Mouse (Mus musculus): ENCODE results near the gene Perm1.
A peak's percentile ranks its signal among the peaks of the same experiment; 100 is the strongest.

Perm1 gene

GRCm38 (mm10) chr4:156200623-156201475, 14.8 kb upstream of the Perm1 start, which contains the start of gene Isg15:
Gene Isg15, minus strand, starts transcription at chr4:156200818.
- peak; percentile 68 for DNase-seq (ENCODE audit: low read depth, low spot score)

- DNase-seq (ENCODE audit: low read depth, low spot score) = no peak
Observed at GRCm38 (mm10) chr4:156202462-156202893, 13.2 kb upstream of the Perm1 start.

DNA sequence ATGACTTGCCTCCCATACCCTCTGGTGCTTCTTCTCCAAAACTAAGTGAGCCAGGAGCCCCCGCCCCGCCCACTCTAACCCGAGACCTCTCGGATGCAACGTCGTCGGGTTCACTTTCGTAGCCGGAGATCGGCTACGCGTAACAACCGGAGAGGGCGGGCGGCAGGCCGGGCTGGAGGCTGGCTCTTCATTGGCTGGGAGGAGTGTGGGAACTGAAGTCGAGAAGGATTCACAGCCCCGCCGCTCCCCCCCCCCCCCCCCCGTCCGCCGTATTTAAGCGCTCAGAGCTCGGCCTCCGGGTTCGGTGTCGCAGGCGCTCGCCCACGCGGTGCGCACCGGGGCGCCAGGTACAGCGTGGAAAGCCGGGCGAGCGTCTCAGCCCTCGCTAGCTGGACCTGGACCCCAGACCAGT, 12.7 kb upstream of the Perm1 start, which contains the start of gene AW011738:
AW011738 (plus strand) TSS at position 304 of the 412 bp plus-strand sequence.
- peak; percentile 87 for DNase-seq (ENCODE audit: low read depth, low spot score)

DNA sequence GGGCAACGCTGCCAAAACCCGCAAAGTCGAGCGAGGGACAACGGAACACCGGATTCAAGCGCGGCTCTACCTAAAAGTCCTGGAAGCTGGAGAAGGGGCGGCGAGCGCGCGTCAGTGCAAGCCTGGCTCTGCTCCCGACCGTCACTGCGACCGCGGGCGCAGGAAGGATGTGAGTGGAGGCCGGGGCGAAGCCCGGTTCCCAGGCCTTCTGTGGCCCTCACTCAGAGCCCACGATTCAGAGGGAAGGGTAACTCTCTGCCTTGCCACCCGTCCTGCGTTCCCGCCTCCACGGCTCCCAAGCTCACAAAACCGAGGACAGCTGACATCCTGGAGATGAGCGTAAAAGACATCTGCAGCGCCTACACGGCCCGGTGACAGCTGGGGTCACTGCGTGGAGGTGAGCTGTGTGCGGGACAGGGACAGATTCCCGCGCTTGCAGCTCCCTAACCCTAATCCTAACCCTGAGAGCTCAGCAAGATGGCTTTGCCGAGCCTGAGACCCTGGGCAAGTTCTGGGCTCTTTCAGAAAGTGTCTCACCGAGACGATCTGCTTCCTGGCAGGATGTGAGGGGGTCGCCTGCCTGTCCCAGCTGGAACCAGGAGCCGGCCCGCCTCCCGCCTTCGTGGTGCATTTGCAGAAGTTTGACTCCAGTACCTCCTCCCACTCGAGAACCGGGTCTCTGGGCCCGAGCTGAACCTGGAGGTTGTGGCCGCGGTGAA, 12.1 kb upstream of the Perm1 start:
- DNase-seq (ENCODE audit: low read depth, low spot score) = peak; percentile 77

- no peak for DNase-seq (ENCODE audit: low read depth, low spot score)
Observed at GRCm38 (mm10) chr4:156208872-156209271, 6.8 kb upstream of the Perm1 start.

DNA sequence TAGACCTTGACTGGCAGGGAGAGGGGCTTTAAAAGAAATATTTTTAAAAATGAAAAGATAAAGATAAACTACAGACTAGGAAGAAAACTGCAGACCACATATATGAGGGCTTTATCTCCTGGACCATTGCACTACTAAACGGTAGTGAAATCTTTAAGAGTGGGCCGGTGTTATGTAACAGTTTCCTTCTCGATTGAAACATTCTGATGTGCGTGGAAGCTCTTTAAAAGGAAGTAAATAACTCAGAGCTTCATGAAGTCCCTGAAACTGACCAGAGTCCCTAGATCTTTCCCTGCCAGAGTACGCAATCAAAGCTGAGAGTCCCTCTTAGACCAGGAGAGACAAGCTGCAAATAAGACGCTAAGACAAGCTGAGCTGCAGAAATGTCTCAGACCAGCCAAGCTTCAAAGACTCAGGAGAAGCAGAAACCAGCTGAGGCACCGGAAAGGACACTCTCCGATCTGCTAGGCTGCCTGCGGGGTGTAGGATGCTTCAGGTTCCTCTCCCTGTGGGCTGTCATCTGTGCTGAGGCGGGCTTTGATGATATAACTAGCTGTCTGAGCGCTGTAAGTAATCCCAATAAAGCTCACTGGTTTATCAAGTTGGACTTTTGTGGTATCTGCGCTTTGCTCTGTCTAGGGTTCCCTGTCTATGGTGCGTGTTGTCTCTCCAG, 5.6 kb upstream of the Perm1 start:
- DNase-seq (ENCODE audit: low read depth, low spot score) = no peak

DNA sequence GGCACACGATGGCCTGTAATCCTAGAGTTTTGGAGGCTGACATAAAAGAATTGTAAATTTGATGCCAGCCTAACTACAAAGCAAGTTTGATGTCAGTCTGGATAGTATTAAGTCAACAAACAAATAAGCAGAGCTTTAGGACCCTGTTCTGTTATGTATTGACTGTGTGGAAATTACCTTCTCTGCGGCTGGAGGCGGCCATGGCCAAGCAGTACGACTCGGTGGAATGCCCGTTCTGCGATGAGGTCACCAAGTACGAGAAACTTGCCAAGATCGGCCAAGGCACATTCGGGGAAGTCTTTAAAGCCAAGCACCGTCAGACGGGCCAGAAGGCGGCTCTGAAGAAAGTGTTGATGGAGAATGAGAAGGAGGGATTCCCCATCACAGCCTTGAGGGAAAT, 2.5 kb upstream of the Perm1 start:
- DNase-seq (ENCODE audit: low read depth, low spot score) = no peak

DNA sequence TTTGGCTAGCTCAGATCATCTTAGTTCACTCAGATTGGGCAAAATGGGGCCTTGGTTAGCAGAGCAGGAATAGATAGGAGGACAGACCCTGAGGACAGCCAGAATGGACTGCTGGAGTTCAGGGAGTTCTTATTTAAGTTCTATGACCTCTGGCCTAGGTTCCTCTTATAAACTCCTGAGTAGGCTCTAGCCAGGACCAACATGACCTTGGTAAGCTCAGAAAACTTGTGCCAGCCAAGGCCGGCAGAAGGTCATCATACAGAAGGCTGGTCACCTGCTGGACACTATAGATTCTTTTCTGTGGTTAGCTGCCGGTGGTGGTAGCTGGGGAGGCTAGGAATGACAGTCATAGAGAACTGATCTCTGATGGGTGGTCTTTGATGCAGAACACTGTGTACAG, 528 bp downstream of the Perm1 start:
- DNase-seq (ENCODE audit: low read depth, low spot score) = no peak

GRCm38 (mm10) chr4:156217022-156217669, 1.5 kb downstream of the Perm1 start:
- DNase-seq (ENCODE audit: low read depth, low spot score) = no peak

DNA sequence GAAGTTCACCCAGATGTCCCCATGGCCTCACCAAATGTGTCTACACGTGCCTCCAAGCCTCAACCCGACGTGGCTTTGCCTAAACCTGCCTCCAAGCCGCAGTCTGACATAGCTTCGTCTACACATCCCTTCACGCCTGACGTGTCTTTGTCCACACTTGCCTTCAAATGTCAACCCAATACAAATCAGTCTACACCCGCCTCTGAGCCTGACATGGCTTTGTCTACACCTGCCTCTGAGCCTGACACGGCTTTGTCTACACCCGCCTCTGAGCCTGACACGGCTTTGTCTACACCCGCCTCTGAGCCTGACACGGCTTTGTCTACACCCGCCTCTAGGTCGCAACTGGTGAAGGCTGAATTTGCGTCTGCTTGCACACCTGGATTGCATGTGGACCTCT, 2.2 kb downstream of the Perm1 start:
- no peak for DNase-seq (ENCODE audit: low read depth, low spot score)

DNA sequence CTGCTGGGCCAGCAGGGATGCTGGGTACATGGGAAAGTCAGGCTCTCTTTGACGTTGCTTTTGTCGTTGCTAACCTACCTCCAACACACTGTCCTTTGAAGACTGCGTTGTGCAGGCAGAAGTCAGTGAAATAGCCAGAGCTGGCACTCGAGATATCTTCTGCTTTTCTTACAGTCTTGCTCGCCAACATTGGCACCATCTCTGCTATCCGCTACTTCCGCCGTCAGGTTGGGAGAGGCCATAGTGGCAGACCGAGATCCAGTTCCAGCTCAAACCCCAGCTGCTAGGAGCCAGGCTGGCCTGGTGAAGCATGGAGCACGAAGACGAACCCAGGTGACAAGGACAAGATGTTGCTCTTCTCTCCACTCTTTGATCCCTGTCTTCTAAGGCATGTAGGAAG, 4.3 kb downstream of the Perm1 start:
- no peak for DNase-seq (ENCODE audit: low read depth, low spot score)

- DNase-seq (ENCODE audit: low read depth, low spot score) = no peak
Observed at GRCm38 (mm10) chr4:156224276-156224675, 8.6 kb downstream of the Perm1 start.

DNA sequence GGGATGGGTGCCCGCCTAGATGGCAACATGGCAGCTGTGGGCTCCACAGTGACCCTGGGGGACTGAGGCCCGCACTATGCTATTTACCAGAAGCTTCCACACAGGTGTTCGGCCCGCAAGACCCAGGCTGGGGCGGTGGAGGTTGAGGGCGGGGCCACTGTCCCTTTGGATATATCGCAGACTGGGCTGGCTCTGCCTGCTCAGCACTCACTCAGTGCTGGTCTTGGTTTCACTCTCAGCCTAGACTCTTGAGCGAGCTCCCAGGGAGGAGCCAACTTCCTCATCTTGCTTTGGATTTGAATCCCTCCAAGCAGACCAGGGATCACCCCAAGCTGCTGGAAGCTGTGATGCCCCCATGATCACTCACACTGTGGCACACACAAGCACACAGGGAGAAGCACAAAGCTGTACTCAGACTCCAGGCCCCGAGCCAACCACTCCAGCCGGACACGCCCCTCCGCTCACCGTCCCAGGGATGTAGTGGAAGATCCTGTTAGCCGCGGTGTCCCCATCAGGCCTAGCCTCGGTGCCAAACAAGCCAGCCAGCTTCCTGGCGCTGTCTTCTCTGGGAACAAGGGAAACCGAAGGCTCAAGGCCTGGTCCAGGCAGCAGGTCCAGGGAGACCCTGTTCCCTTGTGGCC, 12.2 kb downstream of the Perm1 start:
- no peak for DNase-seq (ENCODE audit: low read depth, low spot score)

DNA sequence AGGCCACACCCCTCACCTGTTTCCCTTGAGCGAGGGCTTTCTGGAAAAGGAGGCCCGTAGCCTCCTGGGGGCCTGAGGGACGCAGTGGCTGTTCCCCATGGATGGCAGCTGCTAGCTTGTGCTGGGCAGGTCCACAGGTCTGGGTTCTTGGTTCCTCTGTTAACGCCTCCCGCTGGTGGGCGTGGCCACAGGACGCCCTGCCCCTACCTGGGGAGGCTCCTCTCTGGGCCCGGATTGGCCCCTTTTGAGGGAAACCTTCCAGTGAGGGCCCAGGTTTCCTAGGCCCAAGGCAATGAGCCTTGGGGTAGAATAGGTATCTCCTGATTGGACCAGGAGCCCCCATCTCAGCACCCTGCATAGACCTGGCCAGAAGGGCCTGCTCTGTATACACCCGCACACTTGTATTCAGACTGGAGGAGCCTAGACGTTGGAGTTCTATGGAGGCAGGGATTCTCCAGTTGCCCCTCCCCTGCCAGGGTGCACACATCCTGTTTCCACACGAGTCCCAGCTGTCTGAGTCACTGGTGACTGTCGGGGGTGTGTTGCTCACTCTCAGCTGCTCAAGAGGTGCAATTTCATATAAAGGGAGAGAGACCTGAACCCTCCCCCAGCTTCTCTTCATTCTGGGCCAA, 12.8 kb downstream of the Perm1 start:
- no peak for DNase-seq (ENCODE audit: low read depth, low spot score)

DNA sequence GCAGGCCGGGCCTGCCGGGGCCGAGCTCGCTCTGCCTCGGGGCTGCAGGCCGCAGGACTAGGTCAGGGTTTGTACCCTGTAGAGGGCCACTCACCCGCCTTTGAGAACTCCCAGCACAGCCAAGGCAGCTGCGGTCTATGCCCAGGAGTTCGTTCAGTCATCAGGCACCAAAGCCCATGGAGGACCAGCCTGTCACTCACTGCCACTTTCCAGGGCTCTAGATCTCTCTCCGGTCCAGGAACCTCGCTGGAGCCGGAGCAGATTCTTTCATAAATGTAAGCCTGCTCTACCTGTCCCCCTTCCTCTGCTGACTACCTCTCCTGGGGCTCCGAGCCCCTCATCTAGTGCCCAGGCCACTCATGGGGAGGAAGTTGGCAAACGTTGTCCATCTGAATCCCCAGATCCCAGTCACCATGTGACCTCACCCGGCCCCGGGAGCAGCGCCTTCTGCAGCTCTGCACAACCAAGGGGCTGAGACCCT, 18.4 kb downstream of the Perm1 start:
- DNase-seq (ENCODE audit: low read depth, low spot score) = peak; percentile 19

DNA sequence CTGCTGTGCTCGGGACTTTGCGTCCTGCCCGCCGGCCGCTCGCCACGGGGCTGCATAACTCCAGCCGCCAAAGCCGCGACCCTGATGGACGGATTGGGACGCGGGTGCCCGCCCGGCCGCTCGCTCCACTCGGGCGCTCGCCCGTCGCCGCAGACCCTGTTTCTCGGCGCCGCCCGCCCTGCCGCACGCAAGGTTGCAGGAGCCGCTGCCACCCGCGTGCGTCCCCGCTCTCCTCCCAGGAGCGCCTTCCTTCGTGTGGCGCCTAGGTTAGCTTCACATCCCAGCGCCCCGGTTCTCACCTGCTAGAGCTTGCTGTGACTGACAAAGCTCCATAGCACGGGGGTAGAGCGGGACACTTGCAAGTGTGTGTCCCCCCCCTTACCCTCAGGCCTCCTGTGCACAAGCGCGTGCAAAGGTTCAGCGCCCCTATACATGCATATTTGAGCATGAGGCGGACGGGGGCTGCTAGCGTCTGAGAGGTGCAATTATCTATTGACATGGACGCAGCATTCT, 19.1 kb downstream of the Perm1 start, which contains the start of gene Plekhn1:
Plekhn1 (minus strand) TSS at position 157 of the 513 bp plus-strand sequence.
- DNase-seq (ENCODE audit: low read depth, low spot score) = peak; percentile 86

GRCm38 (mm10) chr4:156235360-156235770, 19.7 kb downstream of the Perm1 start:
- peak; percentile 87 for DNase-seq (ENCODE audit: low read depth, low spot score)

DNA sequence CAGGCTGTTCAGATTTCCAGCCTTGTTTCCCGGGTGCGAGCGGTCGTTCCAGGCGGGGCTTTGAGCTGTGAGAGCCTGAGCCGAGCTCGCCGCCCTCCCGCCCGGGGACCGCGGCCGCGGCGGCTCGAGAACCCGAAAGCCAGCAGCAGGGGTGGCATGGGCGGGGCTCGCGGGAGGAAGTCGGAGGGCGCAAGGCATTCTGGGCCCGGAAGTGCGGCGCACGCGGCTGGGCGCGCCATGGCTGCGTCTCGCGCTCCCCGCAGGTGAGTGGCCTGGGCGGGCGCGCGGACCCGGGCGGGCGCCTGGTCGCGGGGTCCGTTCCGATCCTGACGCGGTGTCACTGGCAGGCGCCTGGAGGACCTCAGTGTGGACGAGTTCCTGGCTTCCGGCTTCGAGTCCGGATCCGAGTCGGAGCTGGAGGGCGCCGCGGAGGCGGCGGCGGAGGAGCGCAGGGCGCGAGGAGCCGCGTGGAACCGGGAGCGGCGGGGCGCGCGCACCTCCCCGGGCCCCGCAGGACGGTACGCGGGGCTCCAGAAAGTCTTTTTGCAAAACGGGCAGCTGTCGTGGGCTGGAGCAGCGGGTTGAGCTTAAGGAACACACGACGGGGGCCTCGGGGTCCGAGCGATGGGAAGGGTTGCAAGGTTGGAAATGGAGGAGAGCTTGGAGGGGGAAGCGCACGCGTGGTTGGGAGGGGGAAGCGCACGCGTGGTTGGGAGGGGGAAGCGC, 20.3 kb downstream of the Perm1 start, which contains the start of gene Noc2l:
Noc2l (plus strand) TSS at position 203 of the 726 bp plus-strand sequence.
- peak; percentile 95 for DNase-seq (ENCODE audit: low read depth, low spot score)
